ENCODE assay signal across 10 mouse cellular contexts in genomic region chr11:67022354-67023115, GRCm38 (mm10). TPM values are rescaled to one million over a fixed set of nuclear protein-coding genes. Genes with fewer than 3 reads are reported as not detected.
DNase-seq lines count a peak whose midpoint lies in the region; ATAC-seq and TF ChIP-seq lines count a peak whose summit lies in the region.
"Had no signal": no experiment of that assay in that cellular context is flagged by ENCODE, and none has a peak within 500 bp of the region (broad histone marks: within the 10 kb centered on the region; RNA-seq: fewer than 3 reads in every experiment).

No protein-coding gene starts in this region.

- peak; percentile 19 for DNase-seq in thymus, adult 2 months
- DNase-seq in thymus, adult 18-20 months = no peak
- DNase-seq in R1 (ENCODE audit: low read depth, low spot score) = peak; percentile 93
- DNase-seq in limb, embryonic 10.5 days (ENCODE audit: low spot score) = no peak
- no peak for DNase-seq in frontal cortex, postnatal 14 days (ENCODE audit: low spot score in 2 of 2)
- DNase-seq: adrenal gland, adult 8-10 months had no signal

- no peak overlapping the region for H3K4me2 ChIP-seq in intestine, postnatal 0 days (replicated peaks; ENCODE audit: low read depth)
- no peak overlapping the region for H3K4me2 ChIP-seq in intestine, embryonic 15.5 days (replicated peaks)

- H3K4me1 ChIP-seq in intestine, postnatal 0 days (replicated peaks; ENCODE audit: control insufficient read depth, insufficient read depth, low read length) = no peaks in the 10 kb centered on the region; the same call in 1 of the 2 replicates
- H3K4me1 ChIP-seq in intestine, embryonic 15.5 days (replicated peaks) = peaks cover 12% of the 10 kb centered on the region
- H3K4me1 ChIP-seq in thymus, adult 2 months (replicated peaks; ENCODE audit: control insufficient read depth, insufficient read depth, low read length) = peaks cover 5% of the 10 kb centered on the region; the same call in 1 of the 2 replicates
- peaks cover 26% of the 10 kb centered on the region for H3K4me1 ChIP-seq in limb, embryonic 10.5 days

- no peaks in the 10 kb centered on the region for H3K27me3 ChIP-seq in intestine, postnatal 0 days (replicated peaks; ENCODE audit: control insufficient read depth, insufficient read depth, low read length)
- H3K27me3 ChIP-seq in intestine, embryonic 15.5 days (replicated peaks) = no peaks in the 10 kb centered on the region
- H3K27me3 ChIP-seq in thymus, adult 2 months (ENCODE audit: control insufficient read depth, insufficient read depth, low read length) = no peaks in the 10 kb centered on the region
- H3K27me3 ChIP-seq in limb, embryonic 10.5 days (ENCODE audit: low read depth, poor library complexity, severe bottlenecking) = peaks cover 18% of the 10 kb centered on the region

- peak; percentile 69 for TF ChIP-seq CTCF in intestine, postnatal 0 days (IDR thresholded peaks at IDR 0.05; ENCODE audit: low read depth)
- TF ChIP-seq CTCF in thymus, adult 2 months (IDR thresholded peaks at IDR 0.05; ENCODE audit: borderline replicate concordance, control insufficient read depth, extremely low read depth, insufficient read depth, low read length, poor library complexity) = no peak

- no peaks in the 10 kb centered on the region for H3K36me3 ChIP-seq in intestine, postnatal 0 days (ENCODE audit: control insufficient read depth, insufficient read depth)
- no peaks in the 10 kb centered on the region for H3K36me3 ChIP-seq in intestine, embryonic 15.5 days
- no peaks in the 10 kb centered on the region for H3K36me3 ChIP-seq in thymus, adult 2 months (ENCODE audit: control insufficient read depth, insufficient read depth, low read length)
- H3K36me3 ChIP-seq in limb, embryonic 10.5 days = no peaks in the 10 kb centered on the region
- H3K36me3 ChIP-seq: heart, embryonic 10.5 days had no signal

- H3K4me3 ChIP-seq in intestine, postnatal 0 days (ENCODE audit: low read depth, low read length) = no peak overlapping the region
- no peak overlapping the region for H3K4me3 ChIP-seq in intestine, embryonic 15.5 days (replicated peaks)
- no peak overlapping the region for H3K4me3 ChIP-seq in thymus, adult 2 months (ENCODE audit: control insufficient read depth, insufficient read depth, low read length)
- H3K4me3 ChIP-seq in limb, embryonic 10.5 days = no peak overlapping the region
- H3K4me3 ChIP-seq: heart, embryonic 10.5 days had no signal

- 78% methylated on average over 13 of the region's 13 CpGs for WGBS in intestine, postnatal 0 days
- 89% methylated on average over 13 of the region's 13 CpGs for WGBS in intestine, embryonic 15.5 days
- 85% methylated on average over 13 of the region's 13 CpGs for WGBS in thymus, adult 2 months
- WGBS in limb, embryonic 10.5 days = 89% methylated on average over 13 of the region's 13 CpGs

- no peak overlapping the region for H3K9ac ChIP-seq in intestine, postnatal 0 days (ENCODE audit: low read depth, low read length)
- H3K9ac ChIP-seq in intestine, embryonic 15.5 days = no peak overlapping the region

- no peaks in the 10 kb centered on the region for H3K9me3 ChIP-seq in intestine, postnatal 0 days (ENCODE audit: control insufficient read depth)
- H3K9me3 ChIP-seq in intestine, embryonic 15.5 days = no peaks in the 10 kb centered on the region
- no peaks in the 10 kb centered on the region for H3K9me3 ChIP-seq in limb, embryonic 10.5 days (replicated peaks)
- H3K9me3 ChIP-seq: heart, embryonic 10.5 days had no signal

- TF ChIP-seq POLR2A in thymus, adult 2 months (IDR thresholded peaks at IDR 0.05; ENCODE audit: control insufficient read depth, extremely low read depth, insufficient read depth, low read length, poor library complexity) = no peak

- ATAC-seq in intestine, postnatal 0 days = no peak
- ATAC-seq in intestine, embryonic 15.5 days = no peak
- ATAC-seq: intestine, embryonic 16.5 days had no signal

- H3K27ac ChIP-seq in intestine, postnatal 0 days (ENCODE audit: low read depth, low read length) = no peak overlapping the region
- H3K27ac ChIP-seq in intestine, embryonic 15.5 days = no peak overlapping the region
- H3K27ac ChIP-seq in thymus, adult 2 months (ENCODE audit: control insufficient read depth, insufficient read depth, low read length) = no peak overlapping the region
- H3K27ac ChIP-seq in limb, embryonic 10.5 days = no peak overlapping the region
- H3K27ac ChIP-seq: heart, embryonic 10.5 days had no signal

RNA-seq across cellular contexts. Expression of gene Tmem220, which starts 2.4 kb away (rescaled TPM):
- polyA plus RNA-seq in intestine, postnatal 0 days (2015; fragmentation: Nextera tagmentation; extraction: Ambion mirVana) = 7.0 and 9.3 TPM in 2 replicates
- 2.7 and 3.0 TPM in 2 replicates for polyA plus RNA-seq in intestine, embryonic 15.5 days (2015; fragmentation: Nextera tagmentation; extraction: Ambion mirVana)
- polyA plus RNA-seq in thymus, adult 2 months (2012; rRNA removed) = 0.45 and 0.54 TPM in 2 replicates
- 1.1 and 2.0 TPM in 2 replicates for polyA plus RNA-seq in limb, embryonic 10.5 days (2016; fragmentation: Nextera tagmentation; extraction: Ambion mirVana)

RNA-seq across cellular contexts. Expression of gene Adprm, which starts 29.9 kb away (rescaled TPM):
- polyA plus RNA-seq in intestine, postnatal 0 days (2015; fragmentation: Nextera tagmentation; extraction: Ambion mirVana) = 26.5 and 26.6 TPM in 2 replicates
- 20.8 and 24.2 TPM in 2 replicates for polyA plus RNA-seq in intestine, embryonic 15.5 days (2015; fragmentation: Nextera tagmentation; extraction: Ambion mirVana)
- polyA plus RNA-seq in thymus, adult 2 months (2012; rRNA removed) = 18.8 and 26.2 TPM in 2 replicates
- polyA plus RNA-seq in limb, embryonic 10.5 days (2016; fragmentation: Nextera tagmentation; extraction: Ambion mirVana) = 31.3 and 34.0 TPM in 2 replicates

RNA-seq across cellular contexts. Expression of gene Sco1, which starts 29.9 kb away (rescaled TPM):
- 13.4 and 14.0 TPM in 2 replicates for polyA plus RNA-seq in intestine, postnatal 0 days (2015; fragmentation: Nextera tagmentation; extraction: Ambion mirVana)
- polyA plus RNA-seq in intestine, embryonic 15.5 days (2015; fragmentation: Nextera tagmentation; extraction: Ambion mirVana) = 19.5 and 20.7 TPM in 2 replicates
- polyA plus RNA-seq in thymus, adult 2 months (2012; rRNA removed) = 3.8 and 4.4 TPM in 2 replicates
- 22.8 and 24.7 TPM in 2 replicates for polyA plus RNA-seq in limb, embryonic 10.5 days (2016; fragmentation: Nextera tagmentation; extraction: Ambion mirVana)

RNA-seq across cellular contexts. Expression of gene Myh3, which starts 55.6 kb away (rescaled TPM):
- polyA plus RNA-seq in intestine, postnatal 0 days (2015; fragmentation: Nextera tagmentation; extraction: Ambion mirVana) = 0.10 and 0.14 TPM in 2 replicates
- polyA plus RNA-seq in intestine, embryonic 15.5 days (2015; fragmentation: Nextera tagmentation; extraction: Ambion mirVana) = 0.48 and 1.2 TPM in 2 replicates
- polyA plus RNA-seq in thymus, adult 2 months (2012; rRNA removed) = 0.14 and 0.18 TPM in 2 replicates
- 0.24 and 0.78 TPM in 2 replicates for polyA plus RNA-seq in limb, embryonic 10.5 days (2016; fragmentation: Nextera tagmentation; extraction: Ambion mirVana)

Comparison
In these comparisons a context has a peak if more than half of its experiments do, and no peak if none do; other contexts are left out.
1. DNase-seq: peak in thymus, adult 2 months (single experiment) and R1 (single experiment); none in thymus, adult 18-20 months (0 of 2), limb, embryonic 10.5 days (single experiment) and frontal cortex, postnatal 14 days (0 of 2).